Mouse (Mus musculus) heart, postnatal 0 days (tissue): Measurements from ENCODE around the gene Slc35d1. TPM values are rescaled to one million over a fixed set of nuclear protein-coding genes. Genes with fewer than 3 reads are reported as not detected.

Experiments
- ATAC-seq: fragments of 200-750 bp; cut with Nextera tagmentation; 2 replicates; pipeline ENCODE4 v1.8.0; 2017; ENCODE audit warnings: low read depth, moderate number of reproducible peaks, moderate library complexity; ENCODE audit not compliant: insufficient read depth
- DNase-seq: peaks from one replicate; pipeline ENCODE4 v3.0.0-alpha.2; 2016; ENCODE audit warnings: low spot score
- H3K27ac ChIP-seq: fragments of 300-500 bp; sonication (generic); 2 replicates; pipeline ENCODE4 v1.5.1; 2014; ENCODE audit warnings: low read depth, mild to moderate bottlenecking
- H3K27me3 ChIP-seq: fragments of 300-500 bp; sonication (generic); 2 replicates; pipeline ENCODE4 v1.6.1; 2014; ENCODE audit warnings: low read length, mixed read lengths; ENCODE audit not compliant: control insufficient read depth, insufficient read depth
- H3K36me3 ChIP-seq: fragments of 300-500 bp; sonication (generic); replicated peaks from 2 replicates; pipeline ENCODE4 v1.6.1; 2014; ENCODE audit warnings: low read length, mixed read lengths; ENCODE audit not compliant: control insufficient read depth, insufficient read depth
- H3K4me1 ChIP-seq: fragments of 300-500 bp; sonication (generic); 2 replicates; pipeline ENCODE4 v1.6.1; 2014; ENCODE audit warnings: antibody characterized with exemption; ENCODE audit not compliant: control insufficient read depth, insufficient read depth
- H3K4me2 ChIP-seq: fragments of 300-500 bp; sonication (generic); 2 replicates; pipeline ENCODE4 v1.6.1; 2014; ENCODE audit warnings: low read depth, mild to moderate bottlenecking, low read length, moderate library complexity
- H3K4me3 ChIP-seq: fragments of 300-500 bp; sonication (generic); 2 replicates; pipeline ENCODE4 v1.5.1; 2014; ENCODE audit warnings: low read depth, low read length
- H3K9ac ChIP-seq: fragments of 300-500 bp; sonication (generic); replicated peaks from 2 replicates; pipeline ENCODE4 v1.6.1; 2014; ENCODE audit warnings: low read depth, low read length, mixed read lengths
- H3K9me3 ChIP-seq: fragments of 300-500 bp; sonication (generic); replicated peaks from 2 replicates; pipeline ENCODE4 v1.6.1; 2016; ENCODE audit warnings: low read length; ENCODE audit not compliant: control insufficient read depth
- CTCF ChIP-seq: IDR thresholded peaks from 2 replicates; pipeline ENCODE4 v1.5.1; 2016; ENCODE audit warnings: antibody characterized with exemption, control low read depth, low read depth
- EP300 ChIP-seq: IDR thresholded peaks from 2 replicates; pipeline ENCODE4 v1.6.1; 2016; ENCODE audit warnings: antibody characterized with exemption, low read depth
- WGBS: fragments of 180-500 bp; shearing (Covaris S2); extraction: QIAGEN DNeasy Blood & Tissue Kit; methylation state at CpG from one replicate; pipeline ENCODE4 v1.1.7; 2014; 5-methylcytosine and 5-hydroxymethylcytosine counted together
- polyA plus RNA-seq: library from polyadenylated mRNA; unstranded; fragments of >200 nt; fragmentation: Nextera tagmentation; extraction: Ambion mirVana; gene quantifications from 2 replicates; pipeline ENCODE4 v1.2.1, GENCODE M21; 2015
- total RNA-seq: library from RNA; depleted of rRNA; stranded (reverse); fragments of >200 nt; gene quantifications from 2 replicates; pipeline ENCODE4 v1.2.3, GENCODE M21; 2014; ENCODE audit warnings: low replicate concordance; rRNA removed

The Slc35d1 gene
- total and polyA plus RNA-seq, 2 experiments from 2014 or later: 2.6 to 4.2 TPM

- Histone ChIP-seq H3K27me3 (no peaks in the 10 kb centered on the region), H3K4me3 (no peak overlapping the region), H3K4me1 (no peaks in the 10 kb centered on the region), H3K36me3 (peaks cover 39% of the 10 kb centered on the region), H3K4me2 (no peak overlapping the region), H3K9me3 (no peaks in the 10 kb centered on the region), H3K27ac (no peak overlapping the region), H3K9ac (no peak overlapping the region)
- no peak for DNase-seq
- TF ChIP-seq CTCF (no peak), EP300 (no peak)
- ATAC-seq: no peak
- WGBS: 15% methylated on average over 1 of the region's 1 CpGs
Observed at GRCm38 (mm10) chr4:103136946-103137345, 78.0 kb downstream of the Slc35d1 start.

GRCm38 (mm10) chr4:103126533-103126932 lies 88.4 kb downstream of the Slc35d1 start:
- Histone ChIP-seq H3K4me3 (no peak overlapping the region), H3K4me2 (no peak overlapping the region; the same call in 1 of the 2 replicates), H3K27ac (no peak overlapping the region), H3K36me3 (peaks cover 12% of the 10 kb centered on the region), H3K27me3 (no peaks in the 10 kb centered on the region), H3K9ac (no peak overlapping the region), H3K4me1 (peaks cover 4% of the 10 kb centered on the region; the same call in 1 of the 2 replicates), H3K9me3 (no peaks in the 10 kb centered on the region)
- ATAC-seq: no peak
- DNase-seq: no peak
- 68% methylated on average over 4 of the region's 4 CpGs for WGBS
- TF ChIP-seq CTCF: no peak
- no peak for TF ChIP-seq EP300

DNA sequence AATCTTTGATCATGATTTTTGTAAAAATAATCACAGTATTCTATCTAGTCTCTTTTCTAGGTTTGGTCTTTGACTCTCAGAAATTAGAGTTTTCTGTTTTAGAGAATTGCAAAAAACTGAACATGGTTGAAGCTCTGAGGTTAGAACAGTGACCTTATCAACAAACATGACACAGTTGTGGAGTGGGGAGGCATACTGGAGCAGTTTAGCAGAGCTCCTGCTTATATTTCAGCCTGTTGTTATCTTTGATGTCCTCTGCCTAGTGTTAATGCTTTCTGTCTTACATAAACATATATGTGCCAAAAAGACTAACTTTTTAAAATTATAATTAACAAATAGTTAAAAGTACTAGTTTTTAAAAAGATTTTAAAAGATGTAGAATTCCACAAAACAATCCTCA lies 91.4 kb downstream of the Slc35d1 start:
- DNase-seq: no peak
- Histone ChIP-seq H3K4me1 (peaks cover 15% of the 10 kb centered on the region), H3K9ac (no peak overlapping the region), H3K27me3 (no peaks in the 10 kb centered on the region), H3K9me3 (no peaks in the 10 kb centered on the region), H3K36me3 (no peaks in the 10 kb centered on the region), H3K4me3 (no peak overlapping the region), H3K4me2 (no peak overlapping the region), H3K27ac (no peak overlapping the region)
- ATAC-seq: no peak
- TF ChIP-seq CTCF: no peak
- no peak for TF ChIP-seq EP300

- TF ChIP-seq CTCF (no peak), EP300 (no peak)
- H3K36me3 ChIP-seq: no peaks in the 10 kb centered on the region
- no peak overlapping the region for H3K9ac ChIP-seq
- DNase-seq: no peak
- H3K9me3 ChIP-seq: no peaks in the 10 kb centered on the region
- no peaks in the 10 kb centered on the region for H3K27me3 ChIP-seq
- no peak for ATAC-seq
- peaks cover 15% of the 10 kb centered on the region for H3K4me1 ChIP-seq
- WGBS: 5% methylated on average over 2 of the region's 2 CpGs
- H3K4me2 ChIP-seq: peak overlapping the region; percentile 6
- peak overlapping the region; percentile 5 for H3K27ac ChIP-seq
- H3K4me3 ChIP-seq: peak overlapping the region; percentile 6; the same call in 1 of the 2 replicates
Observed at GRCm38 (mm10) chr4:103123086-103123485, 91.9 kb downstream of the Slc35d1 start.

GRCm38 (mm10) chr4:103120874-103121389 lies 94.0 kb downstream of the Slc35d1 start:
- Histone ChIP-seq H3K4me3 (peak overlapping the region; percentile 94; the same call in 1 of the 2 replicates), H3K27ac (no peak overlapping the region), H3K4me2 (peak overlapping the region; percentile 81), H3K4me1 (peaks cover 15% of the 10 kb centered on the region), H3K9ac (peak overlapping the region; percentile 97; the same call in 1 of the 2 replicates), H3K9me3 (no peaks in the 10 kb centered on the region), H3K36me3 (peaks cover 5% of the 10 kb centered on the region; the same call in 1 of the 2 replicates), H3K27me3 (no peaks in the 10 kb centered on the region)
- 69% methylated on average over 9 of the region's 9 CpGs for WGBS
- DNase-seq (no peak), ATAC-seq (no peak)
- no peak for TF ChIP-seq EP300
- no peak for TF ChIP-seq CTCF

Other genes starting within 250 kb of the Slc35d1 start
- not detected in 2 replicates for gene Tctex1d1, start 236.6 kb downstream of the Slc35d1 start, total RNA-seq
- 0.21 TPM in 1 of 2 replicates, not detected in the other for gene Tctex1d1, start 236.6 kb downstream of the Slc35d1 start, polyA plus RNA-seq
- gene Insl5, start 188.3 kb downstream of the Slc35d1 start, total RNA-seq: not detected in 2 replicates
- gene Insl5, start 188.3 kb downstream of the Slc35d1 start, polyA plus RNA-seq: not detected in 2 replicates
- gene Mier1, start 100.8 kb downstream of the Slc35d1 start, total RNA-seq: 16.3 and 43.4 TPM in 2 replicates
- 27.6 and 29.1 TPM in 2 replicates for gene Mier1, start 100.8 kb downstream of the Slc35d1 start, polyA plus RNA-seq
- 0.11 and 0.81 TPM in 2 replicates for gene Wdr78, start 100.6 kb downstream of the Slc35d1 start, total RNA-seq
- gene Wdr78, start 100.6 kb downstream of the Slc35d1 start, polyA plus RNA-seq: 0.18 and 0.40 TPM in 2 replicates
- gene 4921539E11Rik, start 75.7 kb upstream of the Slc35d1 start, total RNA-seq: not detected in 2 replicates
- gene 4921539E11Rik, start 75.7 kb upstream of the Slc35d1 start, polyA plus RNA-seq: not detected in 2 replicates
- 20.3 TPM in 2 replicates for gene Oma1, start 98.6 kb upstream of the Slc35d1 start, total RNA-seq
- gene Oma1, start 98.6 kb upstream of the Slc35d1 start, polyA plus RNA-seq: 19.0 and 21.9 TPM in 2 replicates